Mouse (Mus musculus) frontal cortex, postnatal 10 days (tissue): ENCODE measurements around the gene Asb4.
"Not testable (repeated sequence)": the region's sequence is repeated elsewhere in the genome, so short reads cannot be mapped to it uniquely, and the experiment has no call there.

ENCODE experiments used
- DNase-seq, 2 experiments: peaks; one replicate each; pipeline ENCODE4 v3.0.0; 2022; ENCODE audit warnings: low spot score in 2 of 2, mixed read lengths in 1 of 2

Asb4 gene

GRCm38 (mm10) chr6:5383336-5384177 lies at the start of gene Asb4:
TSS of gene Asb4 (plus strand) at chr6:5383386.
- peak in 1 of 2 experiments; percentile 21 for DNase-seq

- no peak for DNase-seq
Observed at GRCm38 (mm10) chr6:5334021-5334420, 49.2 kb upstream of the Asb4 start.

GRCm38 (mm10) chr6:5336016-5336415 lies 47.2 kb upstream of the Asb4 start:
- DNase-seq = not testable (repeated sequence)

GRCm38 (mm10) chr6:5338781-5339180 lies 44.4 kb upstream of the Asb4 start:
- not testable (repeated sequence) for DNase-seq

- DNase-seq = not testable (repeated sequence)
Observed at GRCm38 (mm10) chr6:5339283-5339682, 43.9 kb upstream of the Asb4 start.

GRCm38 (mm10) chr6:5344255-5344654 lies 38.9 kb upstream of the Asb4 start:
- no peak for DNase-seq

- no peak for DNase-seq
Observed at GRCm38 (mm10) chr6:5357873-5358272, 25.3 kb upstream of the Asb4 start.

- DNase-seq = no peak
Observed at GRCm38 (mm10) chr6:5360402-5360801, 22.8 kb upstream of the Asb4 start.

- DNase-seq = no peak
Observed at GRCm38 (mm10) chr6:5361987-5362386, 21.2 kb upstream of the Asb4 start.

GRCm38 (mm10) chr6:5365845-5366244 lies 17.3 kb upstream of the Asb4 start:
- no peak for DNase-seq

GRCm38 (mm10) chr6:5376884-5377283 lies 6.3 kb upstream of the Asb4 start:
- DNase-seq = no peak

- DNase-seq = no peak
Observed at GRCm38 (mm10) chr6:5379048-5379447, 4.1 kb upstream of the Asb4 start.

GRCm38 (mm10) chr6:5379781-5380623 lies 3.2 kb upstream of the Asb4 start:
- peak; percentile 44 to 46 for DNase-seq

GRCm38 (mm10) chr6:5380624-5381252 lies 2.4 kb upstream of the Asb4 start:
- DNase-seq = no peak

GRCm38 (mm10) chr6:5381918-5382582 lies 1.1 kb upstream of the Asb4 start:
- DNase-seq = no peak

GRCm38 (mm10) chr6:5382583-5383215 lies 487 bp upstream of the Asb4 start:
- DNase-seq = peak; percentile 71 to 83

- peak in 1 of 2 experiments; percentile 73 for DNase-seq
Observed at GRCm38 (mm10) chr6:5384178-5384490, 948 bp downstream of the Asb4 start.

- DNase-seq = no peak
Observed at GRCm38 (mm10) chr6:5385161-5385640, 2.0 kb downstream of the Asb4 start.

GRCm38 (mm10) chr6:5386486-5386885 lies 3.3 kb downstream of the Asb4 start:
- no peak for DNase-seq

- no peak for DNase-seq
Observed at GRCm38 (mm10) chr6:5387396-5387795, 4.2 kb downstream of the Asb4 start.

- no peak for DNase-seq
Observed at GRCm38 (mm10) chr6:5390298-5390697, 7.1 kb downstream of the Asb4 start.
